Mouse (Mus musculus) heart, postnatal 10 days (tissue): Measurements from ENCODE around the gene Nap1l1. TPM values are rescaled to one million over a fixed set of nuclear protein-coding genes. Genes with fewer than 3 reads are reported as not detected.
A peak's percentile ranks its signal among the peaks of the same experiment; 100 is the strongest.

ENCODE experiments used
- DNase-seq, 2 experiments: peaks; one replicate each; pipeline ENCODE4 v3.0.0; 2021
- intact Hi-C: fragments of 180-260 bp; cut with DNase I; formaldehyde crosslinking; loops from one replicate; pipeline ENCODE4 v1.15.1; 2025
- total RNA-seq, 2 experiments: library from RNA; stranded (reverse); gene quantifications; 2 replicates each; pipeline ENCODE4 v1.2.3; 2021

Gene Nap1l1
- total RNA-seq, 2 experiments from 2014 or later = 82.6 to 85.2 TPM

- DNase-seq = no peak
- intact Hi-C loops = no loop called here
Observed at GRCm38 (mm10) chr10:111512036-111512568, 39.1 kb downstream of the Nap1l1 start.

GRCm38 (mm10) chr10:111514282-111514885 lies 41.4 kb downstream of the Nap1l1 start:
- no peak for DNase-seq
- intact Hi-C loops = no loop called here

GRCm38 (mm10) chr10:111515071-111516010 lies 42.3 kb downstream of the Nap1l1 start:
- intact Hi-C loops = no loop called here
- no peak for DNase-seq

- intact Hi-C loops = no loop called here
- peak; percentile 65 to 69 for DNase-seq
Observed at GRCm38 (mm10) chr10:111516172-111516588, 43.2 kb downstream of the Nap1l1 start.

GRCm38 (mm10) chr10:111516804-111517436 lies 43.9 kb downstream of the Nap1l1 start:
- no peak for DNase-seq
- intact Hi-C loops = no loop called here

GRCm38 (mm10) chr10:111518350-111518749 lies 45.3 kb downstream of the Nap1l1 start:
- intact Hi-C loops = no loop called here
- no peak for DNase-seq

- intact Hi-C loops = loop anchor here (2.0 kb wide), 1 partner anchor 55 kb away; no protein-coding TSS in a partner anchor
- DNase-seq = peak; percentile 71 to 79
Observed at GRCm38 (mm10) chr10:111519620-111520370, 46.8 kb downstream of the Nap1l1 start.

GRCm38 (mm10) chr10:111520621-111521020 lies 47.6 kb downstream of the Nap1l1 start:
- no peak for DNase-seq
- intact Hi-C loops = loop anchor here (2.0 kb wide), 1 partner anchor 54 kb away; no protein-coding TSS in a partner anchor

GRCm38 (mm10) chr10:111521636-111522035 lies 48.6 kb downstream of the Nap1l1 start:
- intact Hi-C loops = loop anchor here (2.0 kb wide), 1 partner anchor 53 kb away; no protein-coding TSS in a partner anchor
- no peak for DNase-seq

GRCm38 (mm10) chr10:111522230-111522629 lies 49.2 kb downstream of the Nap1l1 start:
- DNase-seq = no peak

GRCm38 (mm10) chr10:111523894-111524293 lies 50.9 kb downstream of the Nap1l1 start:
- DNase-seq = no peak
- intact Hi-C loops = no loop called here

More at GRCm38 (mm10) chr10:111522230-111522629, 49.2 kb downstream of the Nap1l1 start:
- intact Hi-C loops = no loop called here

- intact Hi-C loops = no loop called here
- no peak for DNase-seq
Observed at GRCm38 (mm10) chr10:111527057-111527456, 54.0 kb downstream of the Nap1l1 start.

- intact Hi-C loops = no loop called here
- DNase-seq = no peak
Observed at GRCm38 (mm10) chr10:111527613-111528012, 54.6 kb downstream of the Nap1l1 start.

- intact Hi-C loops = no loop called here
Observed at GRCm38 (mm10) chr10:111528283-111528682, 55.3 kb downstream of the Nap1l1 start.

GRCm38 (mm10) chr10:111530398-111530797 lies 57.4 kb downstream of the Nap1l1 start:
- DNase-seq = no peak

More at GRCm38 (mm10) chr10:111528283-111528682, 55.3 kb downstream of the Nap1l1 start:
- DNase-seq = no peak

GRCm38 (mm10) chr10:111534691-111535090 lies 61.7 kb downstream of the Nap1l1 start:
- intact Hi-C loops = no loop called here
- no peak for DNase-seq

More at GRCm38 (mm10) chr10:111530398-111530797, 57.4 kb downstream of the Nap1l1 start:
- intact Hi-C loops = no loop called here

GRCm38 (mm10) chr10:111537410-111537809 lies 64.4 kb downstream of the Nap1l1 start:
- no peak for DNase-seq
- intact Hi-C loops = no loop called here

- peak; percentile 45 to 55 for DNase-seq
- intact Hi-C loops = loop anchor here (5.0 kb wide), 1 partner anchor 33 kb away; the partner anchor contains the start of gene Phlda1
Observed at GRCm38 (mm10) chr10:111539724-111540324, 66.8 kb downstream of the Nap1l1 start.

GRCm38 (mm10) chr10:111540678-111541077 lies 67.7 kb downstream of the Nap1l1 start:
- DNase-seq = no peak

More at GRCm38 (mm10) chr10:111540678-111541077, 67.7 kb downstream of the Nap1l1 start:
- intact Hi-C loops = loop anchor here (5.0 kb wide), 1 partner anchor 33 kb away; the partner anchor contains the start of gene Phlda1
